Mouse (Mus musculus) right cerebral cortex, adult 18-20 months (tissue): ENCODE data around the gene Gm42957.
"Not testable (repeated sequence)": the region's sequence is repeated elsewhere in the genome, so short reads cannot be mapped to it uniquely, and the experiment has no call there.

Experiments used
- DNase-seq: peaks from one replicate; pipeline ENCODE4 v3.0.0; 2022; ENCODE audit warnings: mixed read lengths

Gm42957 gene

GRCm38 (mm10) chr3:96629729-96630600 is 5.3 kb upstream of the Gm42957 start, which contains the start of gene Rbm8a:
Gene Rbm8a, plus strand, starts transcription at chr3:96629933.
- peak; percentile 98 for DNase-seq

- DNase-seq: no peak
Observed at GRCm38 (mm10) chr3:96632058-96632457, 3.2 kb upstream of the Gm42957 start.

GRCm38 (mm10) chr3:96634015-96634414 is 1.3 kb upstream of the Gm42957 start:
- no peak for DNase-seq

DNA sequence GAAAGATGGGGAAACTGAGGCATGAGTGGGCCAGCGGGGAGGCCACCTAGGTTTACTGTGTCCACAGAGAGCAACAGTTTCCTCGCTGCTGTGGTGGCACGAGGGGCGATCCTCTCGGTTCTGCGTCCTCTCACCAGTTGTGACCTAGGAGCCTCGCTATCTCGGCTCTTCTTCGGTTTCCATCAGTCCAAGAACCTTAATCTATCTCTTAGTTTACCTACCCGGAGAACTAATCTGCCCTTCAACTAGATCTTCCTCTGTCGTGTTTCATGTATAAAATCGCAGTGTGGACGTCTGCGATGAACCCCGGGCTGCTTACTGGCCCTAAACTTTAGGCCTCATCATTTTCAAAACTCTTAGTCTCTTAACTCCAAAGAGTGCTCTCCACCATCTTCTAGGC is 632 bp downstream of the Gm42957 start:
- no peak for DNase-seq

DNA sequence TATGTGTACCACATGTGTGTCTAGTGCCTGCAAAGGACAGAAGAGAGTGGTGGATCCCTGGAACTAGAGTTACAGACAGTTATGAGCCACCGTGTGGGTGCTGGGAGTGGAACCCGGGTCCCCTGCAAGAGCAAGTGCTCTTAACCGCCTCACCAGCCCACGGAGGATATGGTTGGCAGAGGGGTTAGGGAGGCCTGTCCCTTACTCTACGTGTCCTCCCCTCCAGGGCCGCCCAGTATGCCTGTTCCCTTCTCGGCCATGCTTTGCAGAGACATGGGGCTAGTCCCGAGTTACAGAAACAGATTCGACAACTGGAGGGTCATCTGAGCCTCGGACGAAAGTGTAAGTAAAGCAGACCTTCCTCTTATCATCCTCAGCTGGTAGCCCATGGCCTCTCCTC is 1.2 kb downstream of the Gm42957 start:
- no peak for DNase-seq

GRCm38 (mm10) chr3:96639219-96639618 is 3.9 kb downstream of the Gm42957 start:
- peak; percentile 33 for DNase-seq

DNA sequence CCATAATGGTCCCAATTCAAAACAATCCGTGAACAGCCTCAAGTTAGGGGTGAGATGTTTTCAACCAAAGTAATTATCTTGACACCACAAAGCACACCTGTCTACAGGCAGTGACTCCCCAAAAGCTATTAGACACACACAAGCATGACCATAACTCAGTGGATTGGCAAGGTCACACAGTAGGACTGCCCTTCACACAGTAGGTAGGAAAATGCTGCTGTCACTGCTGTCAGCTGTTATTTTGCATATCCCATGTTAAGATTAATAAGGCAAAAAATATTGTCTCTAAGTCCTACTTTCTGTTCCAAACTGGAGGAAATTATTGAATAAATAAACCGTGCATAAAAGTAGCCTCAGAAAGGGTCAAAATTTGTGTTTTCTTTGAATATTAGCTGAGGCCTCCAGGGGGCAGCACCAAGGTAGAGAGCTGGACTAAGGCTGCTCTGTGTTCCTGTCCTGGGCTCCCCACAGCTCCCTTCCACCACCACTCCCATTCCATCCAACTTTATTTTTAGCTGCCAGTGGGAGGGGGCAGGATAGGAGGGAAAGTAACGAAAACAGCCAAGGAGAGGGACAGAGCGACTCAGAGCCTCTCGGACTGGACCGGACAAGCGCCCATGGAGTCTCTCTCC is 9.9 kb downstream of the Gm42957 start, which contains the start of gene Itga10:
TSS of gene Itga10 (plus strand) at position 567 of the 632 bp plus-strand sequence.
- no peak for DNase-seq

GRCm38 (mm10) chr3:96647365-96647764 is 12.1 kb downstream of the Gm42957 start:
- no peak for DNase-seq

DNA sequence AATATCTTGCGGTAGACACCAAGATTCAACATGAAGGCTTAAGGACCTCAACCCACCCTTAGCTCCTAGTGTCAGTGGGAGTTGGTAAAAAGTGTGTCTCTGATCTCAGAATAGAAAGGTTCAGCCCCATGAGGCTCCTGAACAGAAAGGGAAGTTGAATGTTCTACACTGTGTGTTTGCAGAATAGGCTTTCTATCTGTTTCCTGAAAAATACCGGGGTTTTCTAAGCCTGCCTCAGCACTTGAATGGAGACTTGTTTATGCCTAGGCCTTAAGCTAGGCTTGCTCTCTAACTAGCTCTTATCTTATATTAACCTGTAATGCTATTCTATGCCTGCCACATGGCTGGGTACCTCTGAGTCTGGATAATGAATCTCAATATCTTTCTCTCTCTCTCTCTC is 25.6 kb downstream of the Gm42957 start:
- DNase-seq: no peak

- DNase-seq: no peak
Observed at GRCm38 (mm10) chr3:96662731-96663316, 27.6 kb downstream of the Gm42957 start.

GRCm38 (mm10) chr3:96663432-96664239 is 28.4 kb downstream of the Gm42957 start:
- DNase-seq: peak; percentile 90

DNA sequence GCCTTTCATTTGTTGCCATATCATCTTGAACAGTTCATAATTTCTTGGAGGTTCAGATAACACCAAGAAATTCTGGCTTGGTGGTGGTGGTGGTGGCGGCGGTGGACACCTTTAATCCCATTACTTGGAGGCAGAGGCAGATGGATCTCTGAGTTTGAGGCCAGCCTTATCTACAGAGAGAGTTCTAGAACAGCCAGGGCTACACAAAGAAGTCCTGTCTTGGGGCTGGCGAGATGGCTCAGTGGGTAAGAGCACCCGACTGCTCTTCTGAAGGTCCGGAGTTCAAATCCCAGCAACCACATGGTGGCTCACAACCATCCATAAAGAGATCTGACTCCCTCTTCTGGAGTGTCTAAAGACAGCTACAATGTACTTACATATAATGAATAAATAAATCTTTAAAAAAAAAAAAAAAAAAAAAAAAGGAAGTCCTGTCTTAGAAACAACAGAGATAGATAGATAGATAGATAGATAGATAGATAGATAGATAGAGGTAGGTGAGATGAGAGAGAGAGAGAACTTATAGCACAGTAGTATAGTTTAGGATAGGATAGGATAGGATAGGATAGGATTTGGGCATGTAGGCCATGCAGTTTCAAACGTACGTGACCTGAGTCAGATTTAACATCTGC is 30.6 kb downstream of the Gm42957 start:
- not testable (repeated sequence) for DNase-seq

GRCm38 (mm10) chr3:96666916-96667315 is 31.6 kb downstream of the Gm42957 start:
- no peak for DNase-seq

- no peak for DNase-seq
Observed at GRCm38 (mm10) chr3:96667316-96667715, 32.0 kb downstream of the Gm42957 start.

GRCm38 (mm10) chr3:96668424-96669067 is 33.3 kb downstream of the Gm42957 start:
- DNase-seq: no peak

GRCm38 (mm10) chr3:96669727-96670468 is 34.6 kb downstream of the Gm42957 start, which contains the start of gene Ankrd35:
Gene Ankrd35, plus strand, starts transcription at chr3:96670131.
- DNase-seq: peak; percentile 78

DNA sequence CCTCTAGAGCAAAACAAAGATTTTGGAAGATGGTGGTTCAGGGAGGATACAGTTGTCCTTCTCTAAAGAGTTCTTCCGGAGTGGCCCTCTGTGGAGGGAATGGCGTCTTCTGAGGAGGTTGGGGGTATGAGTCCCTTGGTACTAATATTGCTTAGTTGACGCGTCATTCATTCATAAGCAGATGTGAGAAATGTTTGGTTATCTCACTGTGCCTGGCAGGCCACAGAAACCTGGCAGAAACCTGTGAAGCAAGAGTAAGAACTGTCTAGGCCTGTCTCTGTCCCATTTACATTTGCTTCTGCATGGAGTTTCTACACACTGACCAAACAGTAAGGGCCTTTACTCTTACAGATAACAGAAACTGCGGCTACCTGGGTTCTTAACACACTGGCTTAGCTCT is 36.2 kb downstream of the Gm42957 start:
- no peak for DNase-seq

GRCm38 (mm10) chr3:96673514-96673913 is 38.2 kb downstream of the Gm42957 start:
- DNase-seq: no peak

- DNase-seq: no peak
Observed at GRCm38 (mm10) chr3:96674442-96674841, 39.2 kb downstream of the Gm42957 start.

- DNase-seq: no peak
Observed at GRCm38 (mm10) chr3:96675171-96675570, 39.9 kb downstream of the Gm42957 start.

DNA sequence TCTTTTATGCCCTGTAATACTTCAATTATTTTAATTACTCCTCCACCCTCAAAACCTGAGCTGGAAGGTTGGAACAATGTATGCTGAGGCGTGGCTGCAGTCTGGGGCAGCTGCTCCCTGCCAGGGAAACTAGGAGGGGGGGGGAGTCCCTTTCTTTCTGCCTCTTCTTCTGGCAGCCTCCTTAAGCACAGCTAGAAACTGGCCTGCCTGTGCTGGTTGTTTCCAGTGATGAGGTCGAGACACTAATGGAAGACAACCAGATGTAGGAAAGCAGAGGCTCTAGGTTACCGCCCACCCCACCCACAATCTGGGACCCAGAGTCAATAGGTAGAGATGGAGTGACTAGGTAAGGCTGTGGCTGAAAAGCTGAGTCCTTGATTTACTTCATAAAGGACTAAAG is 40.4 kb downstream of the Gm42957 start:
- no peak for DNase-seq
